Mouse (Mus musculus) megakaryocyte, adult 5-6 weeks (primary cell): ENCODE measurements around the gene Flrt1. TPM values are rescaled to one million over a fixed set of nuclear protein-coding genes. Genes with fewer than 3 reads are reported as not detected.

Experiments
- ATAC-seq: 2 replicates; pipeline ENCODE4 v1.8.0; 2016; ENCODE audit warnings: mild to moderate bottlenecking, inconsistent platforms; ENCODE audit not compliant: poor library complexity, severe bottlenecking
- total RNA-seq, 2 experiments: library from RNA; stranded (forward) in 1 of 2; stranded (reverse) in 1 of 2; fragments of 153-499, 151-499 nt in 1 of 2; fragments of 221-1000, 200-1000 nt in 1 of 2; gene quantifications; 2 replicates each; pipeline versions ENCODE4 v1.2.3 to v1.2.4; 2015 to 2017

The Flrt1 gene
- total RNA-seq, 2 experiments from 2014 or later, result not detected

DNA sequence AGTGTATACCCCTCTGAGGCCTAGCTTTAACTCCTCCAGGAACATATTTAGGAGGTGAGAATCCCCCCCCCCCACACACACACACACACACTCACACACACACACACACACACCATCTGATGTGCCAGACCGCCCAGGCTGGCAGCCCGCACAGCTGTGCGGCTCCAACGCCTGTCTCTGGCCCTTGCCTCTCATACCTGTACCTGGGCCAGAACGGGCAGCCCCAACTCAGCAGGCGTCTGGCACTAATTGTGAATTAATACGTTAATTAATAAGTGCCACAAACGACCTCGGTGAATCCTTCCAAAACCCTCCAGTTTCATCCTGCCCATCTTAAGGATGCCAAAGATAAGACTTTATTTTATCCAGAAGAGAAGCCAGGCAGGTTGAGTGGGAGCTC lies 27.9 kb upstream of the Flrt1 start:
- ATAC-seq, result no peak

GRCm38 (mm10) chr19:7130317-7130716 lies 24.8 kb upstream of the Flrt1 start:
- peak; percentile 38; the same call in 1 of the 2 replicates for ATAC-seq

- no peak for ATAC-seq
These were observed 23.3 kb upstream of the Flrt1 start for GRCm38 (mm10) chr19:7128551-7129475.

- ATAC-seq, result no peak
These were observed 21.4 kb upstream of the Flrt1 start for GRCm38 (mm10) chr19:7126933-7127332.

GRCm38 (mm10) chr19:7126209-7126608 lies 20.7 kb upstream of the Flrt1 start:
- no peak for ATAC-seq

GRCm38 (mm10) chr19:7125526-7126156 lies 20.1 kb upstream of the Flrt1 start:
- ATAC-seq, result no peak

DNA sequence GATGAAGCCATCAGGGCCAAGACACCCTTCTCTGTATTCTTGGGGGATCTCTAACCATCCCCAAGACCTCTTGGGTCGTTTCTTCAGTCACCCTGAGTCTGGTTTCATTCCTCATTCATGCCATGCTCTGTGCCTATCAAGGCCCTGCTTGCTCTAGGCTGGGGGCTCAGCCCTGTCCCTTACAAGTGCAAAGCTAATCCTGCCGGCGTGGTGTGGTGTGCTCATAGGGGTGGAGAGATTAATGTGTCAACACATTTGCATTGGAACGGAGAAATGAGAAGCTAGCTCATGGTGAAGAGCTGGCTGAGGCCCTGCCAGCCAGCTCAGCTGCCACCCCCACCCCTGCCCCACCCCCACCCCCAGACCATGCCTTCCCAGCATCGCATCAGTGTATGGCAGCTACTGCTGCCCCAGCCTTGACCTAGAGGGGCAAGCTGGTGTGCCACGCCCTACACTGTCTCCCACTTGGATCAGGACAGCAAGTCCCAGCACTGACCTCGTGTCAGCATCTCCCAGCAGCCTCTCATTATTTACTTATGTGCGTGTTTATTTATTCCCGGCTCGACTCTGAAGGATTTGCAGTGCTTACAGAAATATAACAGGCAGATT lies 17.3 kb upstream of the Flrt1 start:
- no peak for ATAC-seq

- peak; percentile 11; the same call in 1 of the 2 replicates for ATAC-seq
These were observed 16.7 kb upstream of the Flrt1 start for GRCm38 (mm10) chr19:7122277-7122676.

DNA sequence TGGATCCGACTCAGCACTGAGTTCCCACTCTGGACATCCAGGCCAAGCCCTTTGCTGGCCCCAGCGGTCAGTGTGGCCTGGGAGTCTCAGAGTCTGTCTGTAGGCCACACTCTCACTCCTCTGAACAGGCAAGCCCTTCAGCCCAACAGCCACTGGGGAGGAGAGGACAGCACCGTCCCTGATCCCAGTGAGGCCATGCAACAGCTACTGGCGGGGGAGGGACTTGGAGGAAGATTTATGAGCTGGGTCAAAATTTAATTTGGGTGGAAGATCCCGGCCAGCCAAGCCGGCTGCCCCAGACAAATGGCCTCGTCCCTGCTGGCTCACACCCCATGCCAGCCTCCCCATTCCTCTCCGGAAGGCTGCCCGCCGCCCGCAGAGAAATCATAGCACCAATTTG lies 15.7 kb upstream of the Flrt1 start:
- ATAC-seq, result no peak

DNA sequence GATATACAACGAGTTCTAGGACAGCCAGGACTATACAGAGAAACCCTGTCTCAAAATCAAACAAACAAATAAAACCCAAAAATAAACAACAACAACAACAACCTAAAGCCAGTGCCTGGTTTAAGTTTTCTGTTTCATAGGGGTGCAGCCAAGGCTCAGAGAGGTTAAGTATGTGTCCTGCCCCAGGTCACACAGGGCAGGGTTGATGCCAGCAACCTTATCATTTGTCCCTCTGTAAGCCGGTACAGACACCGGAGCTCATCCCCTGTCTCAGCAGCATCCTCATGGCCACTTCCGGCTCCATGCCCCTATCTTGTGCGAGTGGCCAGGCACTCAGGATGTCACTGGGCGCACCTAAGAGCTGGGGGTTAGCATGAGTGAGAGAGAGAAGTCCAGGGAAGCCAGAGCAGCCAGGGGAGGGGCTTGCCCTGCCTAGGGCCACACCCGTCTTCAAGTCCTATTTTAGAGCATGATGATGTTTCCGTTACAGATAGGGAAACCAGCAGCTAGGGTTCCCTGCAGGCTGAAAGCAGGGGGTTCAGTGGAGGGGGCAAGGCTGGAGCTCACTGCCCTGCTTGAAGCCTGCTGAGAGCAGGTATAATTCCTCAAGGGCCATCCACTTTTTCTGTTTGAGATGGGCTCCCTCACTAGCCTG lies 12.3 kb upstream of the Flrt1 start:
- peak; percentile 73 for ATAC-seq

- no peak for ATAC-seq
These were observed 11.6 kb upstream of the Flrt1 start for GRCm38 (mm10) chr19:7117141-7117540.

GRCm38 (mm10) chr19:7116038-7116731 lies 10.7 kb upstream of the Flrt1 start:
- peak; percentile 79 for ATAC-seq

DNA sequence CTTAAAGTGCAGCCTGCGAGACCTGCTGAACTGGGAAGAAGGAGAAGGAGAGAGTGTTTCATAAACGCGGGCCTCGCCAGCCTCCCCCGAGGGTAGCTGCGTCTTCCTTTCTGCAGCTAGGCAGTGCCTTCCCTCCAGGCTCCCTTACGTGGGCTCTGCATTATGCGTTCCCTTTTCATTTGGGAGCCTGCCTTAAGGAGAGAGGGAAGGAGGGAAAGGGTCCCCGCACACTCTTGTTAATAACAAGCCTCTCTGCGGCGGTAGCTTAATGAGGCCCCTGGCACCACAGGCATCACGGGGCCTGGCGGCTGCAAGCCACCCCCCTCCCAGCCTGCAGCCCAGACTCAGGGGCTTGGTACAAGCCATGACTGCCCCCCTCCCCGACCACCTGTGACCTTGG lies 8.0 kb upstream of the Flrt1 start:
- no peak for ATAC-seq

- ATAC-seq, result no peak
These were observed 7.1 kb upstream of the Flrt1 start for GRCm38 (mm10) chr19:7112628-7113027.

- ATAC-seq, result no peak
These were observed 6.2 kb upstream of the Flrt1 start for GRCm38 (mm10) chr19:7111710-7112109.

DNA sequence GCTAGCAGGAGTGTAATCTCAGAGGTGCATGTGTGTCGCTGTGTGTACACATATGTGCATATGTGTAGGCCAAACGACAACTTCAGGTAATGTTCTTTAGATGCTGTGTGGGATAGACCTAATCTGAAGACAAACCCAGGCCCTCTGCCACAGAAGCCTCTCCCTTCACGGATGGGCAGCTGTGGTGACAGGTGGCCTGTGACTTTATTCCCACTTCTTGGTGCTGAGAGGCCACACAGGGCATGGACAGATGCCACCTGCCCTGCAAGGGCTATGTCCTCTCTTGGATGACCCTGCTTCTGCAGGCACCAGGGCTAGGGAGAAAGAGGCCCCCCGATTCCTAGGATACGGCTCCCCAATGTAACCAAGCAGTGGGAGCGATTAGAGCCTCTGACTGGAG lies 5.8 kb upstream of the Flrt1 start:
- ATAC-seq, result no peak

- no peak for ATAC-seq
These were observed 5.3 kb upstream of the Flrt1 start for GRCm38 (mm10) chr19:7110875-7111274.

DNA sequence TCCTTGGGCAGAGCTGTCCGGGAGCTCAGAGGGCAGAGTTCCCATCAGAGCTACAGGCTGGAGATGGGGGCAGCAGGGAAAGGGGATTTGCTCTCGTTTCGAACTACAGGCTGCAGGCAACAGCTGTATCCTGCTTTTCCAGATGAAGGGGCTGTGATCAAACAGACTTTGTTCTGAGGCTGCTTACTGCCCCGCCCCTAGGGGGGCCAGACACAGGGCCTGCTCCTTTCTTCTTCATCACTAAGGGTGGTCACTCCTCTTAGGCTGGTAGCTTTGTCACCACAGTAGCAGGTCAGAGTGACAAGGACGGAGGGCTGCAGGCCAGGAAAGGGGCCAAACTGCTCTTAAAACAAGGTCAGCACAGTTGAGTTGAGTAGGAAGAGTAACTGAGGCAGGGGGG lies 4.6 kb upstream of the Flrt1 start:
- ATAC-seq, result no peak

DNA sequence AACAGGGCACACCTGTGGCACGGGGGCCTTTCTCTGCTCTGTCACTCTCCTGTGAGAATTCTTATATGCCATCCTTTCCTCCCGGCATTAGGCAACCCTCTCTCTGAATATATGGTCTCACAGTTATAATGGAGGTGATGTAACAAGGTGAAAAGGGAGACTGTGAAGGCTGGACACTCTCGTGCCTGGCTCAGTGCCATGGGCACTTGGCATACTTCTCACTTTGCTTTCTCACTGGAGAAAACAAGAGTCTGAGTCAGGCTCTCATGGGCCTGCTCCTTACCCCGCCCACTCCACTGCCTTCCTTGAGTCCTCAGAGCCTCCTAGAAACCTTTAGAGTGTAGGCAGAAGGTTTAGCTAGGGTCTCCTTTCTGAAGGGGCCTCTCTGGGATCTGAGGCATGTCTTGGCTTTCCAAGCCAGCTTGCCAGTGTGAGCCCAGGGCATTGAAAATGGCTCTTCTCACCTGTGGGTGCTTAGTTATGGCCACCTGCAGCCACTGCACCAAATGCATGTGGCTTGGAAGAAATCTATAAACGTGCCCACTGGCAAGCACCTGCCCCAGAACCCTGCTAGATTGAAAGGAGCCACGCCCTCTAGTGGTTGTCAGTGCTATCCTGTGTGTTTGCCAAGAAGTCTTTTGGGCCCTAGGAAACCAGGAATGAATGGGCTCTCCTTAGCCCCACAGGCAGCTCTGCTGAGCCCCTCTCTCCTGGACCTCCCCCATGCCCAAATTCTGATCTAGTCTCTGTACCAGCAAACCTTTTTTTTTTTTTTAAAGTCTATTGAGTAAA lies 2.8 kb upstream of the Flrt1 start:
- ATAC-seq, result no peak

- no peak for ATAC-seq
These were observed 1.6 kb upstream of the Flrt1 start for GRCm38 (mm10) chr19:7107174-7107573.
